Mouse (Mus musculus) spleen, adult 12 weeks (tissue): Measurements from ENCODE around the gene Gns.

Source experiments
- DNase-seq: peaks from one replicate; pipeline ENCODE4 v3.0.0; 2022; ENCODE audit warnings: low spot score

The Gns gene

DNA sequence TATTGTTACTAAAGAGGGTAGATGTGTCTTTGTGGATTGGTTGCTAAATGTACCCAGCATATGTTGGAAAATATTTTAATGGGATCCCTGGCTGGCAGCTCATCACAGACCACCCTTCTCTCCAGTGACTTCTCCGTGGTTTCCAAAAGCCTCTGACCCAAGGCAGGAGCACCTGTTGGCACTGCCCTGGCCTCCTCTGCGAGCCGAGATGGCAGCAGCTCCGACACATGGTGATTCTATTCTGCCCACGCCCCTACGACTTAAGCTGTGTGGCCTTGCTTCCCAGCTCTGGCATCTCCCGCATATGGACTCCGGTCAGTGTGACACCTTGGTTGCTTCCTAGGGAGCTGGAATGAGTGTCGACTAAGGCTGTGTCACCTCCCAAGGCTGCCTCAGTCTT is 38.2 kb downstream of the Gns start:
- DNase-seq: no peak

DNA sequence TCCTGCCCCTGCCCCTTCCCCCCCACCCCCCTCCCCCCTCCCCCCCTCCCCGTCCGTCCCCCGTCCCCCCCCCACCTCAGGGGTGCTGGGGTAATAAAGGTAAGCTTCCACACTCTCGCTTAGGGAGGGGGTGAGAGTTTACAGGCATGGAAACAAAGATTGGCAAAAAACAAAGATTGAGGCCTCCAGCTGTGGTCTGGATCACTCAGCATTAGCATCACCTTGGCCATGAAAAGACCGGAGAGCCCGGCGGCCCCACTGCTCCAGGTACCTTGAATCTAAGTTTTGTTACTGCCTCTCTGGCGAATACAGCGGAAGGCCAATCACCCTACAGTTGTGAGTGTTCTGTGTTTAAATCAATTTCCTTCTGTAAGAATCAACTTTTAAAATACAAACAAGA is 39.1 kb downstream of the Gns start:
- DNase-seq: no peak

DNA sequence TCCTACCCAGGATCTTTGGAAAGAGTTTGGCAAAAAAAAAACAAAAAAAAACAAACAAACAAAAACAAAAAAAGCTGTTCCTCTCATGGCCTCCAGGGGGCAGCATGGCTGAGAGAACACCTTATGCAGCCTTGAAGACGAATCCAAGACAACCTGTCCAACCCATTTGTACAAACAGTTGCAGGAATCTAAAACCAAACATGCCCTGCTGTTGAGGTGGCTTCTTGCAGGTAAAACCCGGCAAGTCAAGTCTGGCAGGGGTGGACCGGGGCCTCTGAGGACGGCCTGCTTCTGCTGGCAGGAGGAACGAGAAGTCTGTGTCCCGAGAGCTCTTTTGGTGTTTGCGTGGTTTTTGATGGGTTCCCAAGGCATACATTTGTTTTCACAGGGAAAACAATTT is 44.8 kb downstream of the Gns start:
- peak; percentile 26 for DNase-seq

DNA sequence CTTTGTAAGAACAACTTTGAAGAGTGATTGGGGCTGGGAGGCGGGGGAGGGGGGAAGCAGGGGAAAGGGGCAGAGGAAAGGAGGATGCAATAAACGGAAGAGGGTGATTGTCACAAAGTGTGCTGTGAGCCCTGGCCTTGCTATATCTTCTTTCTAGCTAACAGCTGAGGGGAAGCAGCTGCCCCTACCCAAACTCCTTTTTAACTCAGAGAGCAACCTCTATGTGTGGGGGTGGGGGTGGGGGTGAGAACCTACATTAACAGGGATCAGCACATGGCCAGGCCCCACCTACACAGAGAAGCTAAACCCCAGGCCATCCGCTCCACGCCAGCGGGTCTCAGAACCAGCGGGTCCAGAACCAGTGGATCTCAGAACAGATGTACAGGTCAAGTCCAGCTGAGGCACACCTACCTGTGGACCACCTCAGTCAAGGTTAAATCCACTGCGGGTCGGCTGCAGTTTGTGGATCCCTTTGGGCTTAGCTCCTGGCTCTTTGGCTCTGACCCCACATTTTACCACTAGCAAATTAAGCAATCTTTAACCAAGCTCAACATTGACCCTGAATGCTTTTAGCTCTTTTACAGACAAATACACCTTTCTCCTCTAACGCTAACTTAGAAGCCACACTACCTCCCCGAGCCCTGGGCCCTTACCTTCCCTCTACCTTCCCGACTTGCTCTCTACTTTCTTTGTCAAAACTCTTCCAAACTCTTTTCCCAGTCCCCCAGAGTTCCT is 47.0 kb downstream of the Gns start:
- no peak for DNase-seq

DNA sequence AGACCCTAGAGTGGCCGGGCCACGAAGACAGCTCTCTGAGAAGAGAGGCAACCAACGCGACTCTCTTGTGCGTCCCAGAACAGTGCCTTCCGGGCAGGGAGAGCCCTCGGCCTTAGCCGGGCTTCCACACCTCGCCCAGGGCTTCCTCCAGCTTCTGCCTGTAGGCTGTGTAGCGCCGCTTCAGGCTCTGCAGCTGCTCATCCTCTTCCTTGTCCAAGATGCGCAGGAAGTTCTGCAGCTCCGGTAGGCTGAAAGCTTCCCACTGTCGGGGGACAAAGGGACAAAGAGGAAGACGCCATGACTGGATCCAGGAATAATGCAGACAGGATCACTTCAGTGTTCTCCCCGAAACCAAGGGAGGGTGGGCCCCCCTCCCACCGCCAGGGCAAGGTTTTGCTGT is 47.9 kb downstream of the Gns start:
- no peak for DNase-seq

DNA sequence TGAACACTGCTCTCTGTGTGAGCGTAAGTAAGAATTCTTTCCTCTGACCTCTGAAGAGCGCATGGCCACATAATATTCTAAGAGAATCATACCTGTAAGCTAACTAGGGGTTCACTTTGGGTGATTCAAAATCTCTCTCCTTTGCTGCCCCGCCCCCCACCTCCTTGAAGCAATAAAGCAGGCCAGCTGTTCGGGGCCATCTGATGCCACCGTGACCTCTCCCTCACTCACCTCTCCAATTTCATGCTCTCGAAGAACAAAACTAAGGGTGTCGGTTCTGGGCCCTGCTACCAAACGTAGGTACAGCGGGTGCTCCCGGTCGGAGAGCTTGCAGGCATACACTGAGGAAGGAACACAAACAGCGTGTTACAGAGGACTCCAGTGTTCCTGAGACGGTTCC is 49.2 kb downstream of the Gns start:
- DNase-seq: no peak

DNA sequence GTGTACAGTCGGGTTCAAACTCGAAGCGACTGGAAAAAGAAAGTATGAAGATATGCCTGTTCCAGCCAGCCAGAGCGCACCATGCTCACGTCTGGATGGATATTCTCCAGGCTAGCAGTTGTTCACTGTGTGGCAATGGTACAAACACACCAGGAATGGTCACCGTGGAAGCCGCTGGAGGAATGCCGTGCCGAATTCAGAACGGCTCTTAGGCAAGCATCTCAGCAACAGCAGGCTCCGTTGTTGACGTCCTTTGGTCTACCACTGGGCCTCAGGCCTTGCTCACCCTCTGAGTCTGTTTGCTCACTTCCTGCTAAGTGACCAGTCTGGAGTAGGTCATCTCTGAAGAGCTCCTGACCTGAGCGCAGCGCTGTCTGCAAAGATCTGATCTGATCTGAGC is 53.9 kb downstream of the Gns start:
- DNase-seq: no peak

DNA sequence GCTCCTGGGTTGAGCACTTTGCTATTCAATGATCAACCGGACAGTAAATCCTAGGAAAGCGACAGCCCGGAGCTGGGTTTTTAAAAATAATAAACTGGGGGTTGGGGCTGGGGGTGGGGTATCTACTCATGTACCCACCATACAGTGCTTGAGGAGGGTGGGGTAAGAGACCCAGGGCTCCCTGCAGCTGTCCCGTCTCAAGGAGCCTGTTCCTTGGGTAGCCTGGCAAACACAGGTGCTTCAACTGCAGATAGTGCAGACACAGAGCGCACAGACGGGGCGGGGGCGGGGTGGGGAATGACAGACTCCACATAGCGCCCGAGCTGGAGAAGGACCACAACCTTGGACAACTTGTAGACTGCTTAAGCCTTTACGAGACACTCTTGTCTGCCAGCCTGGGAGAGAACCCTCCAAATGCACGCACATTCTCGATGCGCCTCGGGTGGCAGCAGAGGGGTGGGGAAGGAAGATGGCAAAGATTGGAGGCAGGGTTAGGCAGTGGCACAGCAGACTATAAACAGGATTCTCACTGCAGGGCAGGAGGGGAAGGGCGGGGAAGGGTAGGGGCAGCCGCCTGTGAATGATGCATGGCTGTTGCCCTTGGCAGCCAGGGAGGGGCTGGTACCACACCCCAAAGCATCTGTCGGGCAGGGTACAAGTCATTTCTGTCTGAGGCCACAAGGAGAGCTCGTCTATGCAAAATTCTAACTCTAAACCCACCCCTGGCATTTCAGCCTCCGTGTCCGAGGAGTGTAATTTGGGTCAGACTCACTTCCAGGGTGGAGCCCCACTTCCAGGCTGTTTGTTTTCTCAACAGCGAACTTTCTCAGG is 55.0 kb downstream of the Gns start:
- DNase-seq: peak; percentile 52

DNA sequence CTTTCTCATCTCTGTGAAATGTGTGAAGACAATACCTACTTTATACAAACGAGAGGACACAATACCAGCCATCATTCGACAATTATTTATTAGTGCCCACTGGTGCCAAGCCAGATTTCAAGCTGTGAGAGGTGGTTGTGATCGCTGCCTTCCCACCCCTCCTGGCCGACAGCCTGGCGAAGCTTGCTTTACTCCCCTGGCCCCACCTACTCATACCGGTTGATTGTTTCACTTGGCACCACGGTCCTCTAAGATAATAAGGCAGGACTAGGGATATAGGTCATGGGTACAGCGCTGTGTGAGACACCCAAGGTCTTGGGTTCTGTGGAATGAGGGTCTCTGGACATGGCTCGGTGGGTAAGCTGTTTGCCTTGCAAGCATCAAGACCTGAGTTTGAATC is 56.1 kb downstream of the Gns start:
- DNase-seq: no peak

DNA sequence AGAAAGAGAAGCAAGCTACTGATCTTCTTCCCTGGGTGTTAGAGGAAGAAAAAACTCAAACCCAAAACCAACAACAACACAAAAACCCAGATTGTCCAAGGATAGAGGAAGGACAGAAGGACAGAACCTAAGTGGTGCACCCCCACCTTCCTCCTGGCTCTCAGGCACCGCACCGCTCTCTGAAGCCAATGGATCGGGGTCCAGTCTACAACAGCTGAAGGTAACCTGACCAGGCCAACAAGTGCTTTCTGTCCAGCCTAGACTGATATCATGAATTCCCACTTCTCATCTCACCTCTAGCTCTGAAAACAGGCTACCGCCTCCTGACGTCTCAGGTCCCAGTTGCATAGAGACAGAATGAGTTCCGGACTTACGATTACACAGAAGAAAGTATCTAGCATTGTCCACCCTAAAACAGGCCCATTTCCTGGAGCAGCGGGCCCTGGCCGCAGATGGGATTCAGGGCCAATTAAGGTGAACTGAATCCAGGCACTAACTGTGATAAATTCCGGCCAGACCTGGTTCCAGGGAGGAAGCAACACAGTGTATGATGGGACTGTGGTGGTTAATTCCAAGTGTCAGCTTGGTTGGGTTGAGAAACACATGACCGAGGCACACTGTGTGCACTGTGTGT is 56.9 kb downstream of the Gns start:
- DNase-seq: no peak

DNA sequence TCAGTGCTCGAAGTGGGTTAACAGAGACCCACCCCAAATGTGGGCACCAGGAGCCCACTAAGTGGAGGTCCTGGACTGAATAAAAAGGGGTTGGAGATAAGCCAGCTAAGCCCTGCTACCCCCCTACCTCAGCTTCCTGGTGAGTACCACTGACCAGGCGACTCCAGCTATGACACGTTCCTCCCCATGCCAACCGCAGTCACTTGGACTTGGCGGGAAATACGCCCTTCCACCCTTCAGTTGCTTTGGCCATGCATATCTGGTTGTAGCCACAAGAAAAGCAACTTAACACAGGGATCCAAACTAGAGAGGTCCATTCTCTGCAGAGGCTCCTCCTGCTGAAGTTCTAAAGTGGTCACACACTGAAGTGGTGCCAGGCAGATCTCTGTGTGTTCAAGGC is 57.4 kb downstream of the Gns start:
- DNase-seq: no peak

DNA sequence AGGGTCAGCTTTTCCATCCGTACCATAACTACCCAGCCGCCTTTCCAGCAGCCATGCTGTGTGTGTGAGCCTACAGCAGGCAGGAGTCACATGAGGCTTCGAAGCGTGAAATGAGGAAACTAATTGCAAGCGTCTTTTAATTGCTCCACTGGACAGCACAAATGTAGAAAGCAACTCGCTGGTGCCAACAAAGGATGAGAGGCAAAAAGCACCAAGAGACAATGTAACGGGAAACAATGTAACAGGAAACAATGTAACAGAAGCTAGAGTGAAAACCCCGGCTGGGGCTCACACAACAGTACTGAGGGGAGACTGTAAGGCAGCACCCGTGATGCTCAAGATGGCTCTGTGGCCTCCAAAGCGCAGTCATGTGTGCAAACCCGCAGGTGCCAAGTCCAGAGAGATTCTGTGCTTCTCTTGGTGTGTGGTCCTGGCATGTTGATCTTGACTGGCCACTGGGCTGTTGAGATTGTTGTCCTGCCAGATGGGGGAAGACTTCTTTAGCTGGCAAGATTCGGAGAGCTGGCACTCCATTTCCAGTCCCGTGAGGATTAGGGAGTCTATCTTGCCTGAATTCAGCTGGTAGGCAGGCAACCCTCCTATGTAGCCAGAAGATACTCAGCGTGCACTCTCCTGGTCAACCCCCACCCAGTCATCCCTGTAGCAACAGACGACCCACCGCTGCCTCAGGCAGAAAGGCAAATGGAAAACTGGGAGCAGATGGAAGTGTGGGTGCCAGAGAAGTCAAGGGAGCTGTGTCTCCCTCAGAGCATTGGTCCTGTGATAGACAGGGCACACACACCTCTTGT is 58.9 kb downstream of the Gns start:
- no peak for DNase-seq

DNA sequence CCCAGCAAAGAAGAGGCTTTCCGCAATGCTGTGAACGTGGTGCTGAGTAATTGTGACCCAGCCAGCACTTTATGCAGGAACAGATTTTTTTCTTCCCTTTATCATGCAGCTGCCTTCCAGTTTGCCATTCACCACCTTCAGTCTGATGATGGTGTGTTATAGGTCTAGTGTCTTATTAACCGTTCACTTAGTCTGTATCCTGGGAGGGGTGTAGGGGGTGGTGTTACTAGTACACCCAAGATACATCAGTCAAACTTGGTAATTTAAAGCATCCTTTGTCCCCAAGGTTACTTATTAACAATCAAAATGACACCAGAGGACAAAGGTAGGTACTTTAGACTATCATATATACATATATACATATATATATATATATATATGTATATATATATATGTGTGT is 59.6 kb downstream of the Gns start:
- no peak for DNase-seq

DNA sequence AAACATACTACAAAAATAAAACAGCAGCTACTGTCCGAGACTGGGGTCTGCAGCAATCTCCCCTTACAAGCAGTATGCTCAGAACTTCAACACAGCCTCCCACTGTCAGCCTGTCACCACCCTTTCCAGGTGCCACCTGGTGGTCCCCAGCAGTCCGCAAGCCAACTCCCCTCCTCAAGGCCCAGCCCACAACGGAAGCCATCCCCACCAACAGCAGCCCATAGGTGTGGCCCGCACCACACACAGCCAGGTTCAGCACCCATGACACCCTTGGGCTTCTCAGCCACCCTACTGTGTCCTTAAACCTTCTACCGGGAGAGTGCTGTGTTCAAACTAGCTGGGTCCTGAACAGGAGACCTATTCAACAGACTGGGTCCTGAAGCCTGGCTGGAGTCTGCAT is 60.2 kb downstream of the Gns start:
- DNase-seq: no peak

DNA sequence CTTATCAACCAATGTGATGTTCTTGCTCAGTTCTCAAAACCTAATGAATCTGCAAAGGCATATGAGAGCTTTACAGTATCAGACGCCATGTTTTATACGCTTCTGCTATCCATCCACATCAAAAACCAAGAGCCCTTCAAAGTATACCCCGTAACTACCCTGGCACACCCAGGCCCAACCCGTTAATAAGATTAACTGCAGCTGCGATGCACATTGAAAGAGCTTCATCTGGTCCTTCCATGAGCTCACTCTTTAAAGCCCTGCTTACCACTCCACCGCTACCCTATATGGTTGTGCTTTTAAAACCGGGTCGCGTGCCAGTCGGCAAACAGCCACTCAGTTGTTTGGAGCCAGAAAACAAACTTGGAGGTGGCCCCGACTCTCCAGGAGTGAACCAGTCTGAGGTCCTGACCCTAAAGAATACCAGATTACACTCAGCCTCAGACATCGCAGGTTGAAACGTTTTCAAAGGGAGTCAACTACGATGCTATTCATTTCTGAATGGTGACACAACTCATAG is 60.7 kb downstream of the Gns start:
- DNase-seq: no peak

DNA sequence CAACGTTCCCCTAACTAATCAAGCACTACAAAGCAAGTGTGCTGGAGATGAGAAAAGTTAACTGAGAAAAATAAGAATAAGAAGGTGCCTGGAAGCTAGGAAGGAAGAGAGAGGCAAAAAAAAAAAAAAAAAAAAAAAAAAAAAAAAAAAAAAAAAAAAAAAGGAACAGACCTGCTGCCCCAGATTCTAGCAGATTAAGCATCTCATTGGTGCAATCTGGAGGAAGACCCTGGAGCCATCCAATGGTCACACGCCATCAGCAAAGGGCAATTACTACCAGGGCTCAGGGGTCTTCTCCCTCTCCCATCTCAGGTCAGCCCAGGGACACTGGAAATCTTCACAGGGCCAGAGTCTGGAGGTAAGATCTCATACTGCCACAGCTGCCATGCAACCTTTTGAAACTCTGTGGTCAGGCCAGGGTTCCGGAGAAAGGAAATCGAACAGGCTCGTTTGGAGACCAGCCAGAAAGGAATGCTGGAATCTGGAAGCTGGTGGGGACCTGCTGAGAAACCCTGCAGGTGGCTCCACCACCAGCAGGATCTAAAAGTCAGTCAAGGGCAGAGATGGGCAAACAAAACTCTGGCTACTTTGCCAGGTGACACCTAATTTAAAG is 61.7 kb downstream of the Gns start:
- DNase-seq: no peak

DNA sequence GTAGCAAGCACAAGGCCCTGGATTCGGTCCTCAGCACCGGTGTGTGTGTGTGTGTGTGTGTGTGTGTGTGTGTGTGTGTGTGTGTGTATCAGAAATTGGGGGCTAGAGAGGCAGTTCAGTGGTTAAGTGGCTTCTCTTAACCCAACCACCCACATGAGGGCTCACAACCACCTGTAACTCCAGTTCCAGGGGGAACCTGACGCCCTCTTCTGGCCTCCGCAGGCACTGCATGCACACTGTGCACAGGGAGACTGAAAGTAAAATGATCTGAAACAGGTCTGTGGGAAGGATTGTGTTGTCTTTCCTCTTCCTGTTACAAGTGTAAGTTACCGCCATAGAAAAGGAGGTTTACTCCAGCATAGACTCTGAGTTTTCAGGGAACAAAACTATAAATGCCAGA is 62.2 kb downstream of the Gns start:
- peak; percentile 24 for DNase-seq

DNA sequence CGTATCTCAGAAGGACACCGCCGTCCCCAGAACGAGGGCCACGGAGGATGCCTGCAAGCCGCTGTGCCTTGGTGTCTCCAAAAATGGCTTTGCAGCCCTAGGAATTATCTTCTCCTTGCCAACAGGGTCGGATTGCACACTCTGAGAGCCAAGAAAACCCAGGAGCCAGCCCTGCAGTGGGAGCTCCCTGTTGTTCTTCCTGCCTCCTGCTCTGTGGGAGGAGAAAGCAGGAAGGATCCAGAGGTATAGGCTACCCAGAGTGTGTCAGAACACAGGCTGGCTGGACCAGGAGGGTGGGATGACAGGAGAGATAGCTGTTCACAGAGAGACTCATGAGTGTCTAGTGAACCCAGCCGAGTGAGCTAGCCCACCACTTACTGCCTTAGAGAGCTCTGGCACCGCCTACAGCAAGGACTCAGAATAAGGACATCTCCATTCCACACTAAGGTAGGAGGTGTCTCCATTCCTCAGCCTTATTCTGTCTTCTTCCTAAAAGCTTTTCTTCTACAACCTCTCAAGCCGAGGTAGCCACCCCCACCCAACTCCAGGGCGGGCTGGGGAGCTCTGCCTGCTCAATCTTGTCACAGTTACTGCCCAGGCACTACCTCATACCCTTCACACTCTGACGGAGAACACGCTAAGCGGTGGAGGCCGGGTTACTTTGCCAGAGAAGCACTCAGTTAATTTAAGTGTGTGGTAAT is 63.3 kb downstream of the Gns start:
- no peak for DNase-seq

DNA sequence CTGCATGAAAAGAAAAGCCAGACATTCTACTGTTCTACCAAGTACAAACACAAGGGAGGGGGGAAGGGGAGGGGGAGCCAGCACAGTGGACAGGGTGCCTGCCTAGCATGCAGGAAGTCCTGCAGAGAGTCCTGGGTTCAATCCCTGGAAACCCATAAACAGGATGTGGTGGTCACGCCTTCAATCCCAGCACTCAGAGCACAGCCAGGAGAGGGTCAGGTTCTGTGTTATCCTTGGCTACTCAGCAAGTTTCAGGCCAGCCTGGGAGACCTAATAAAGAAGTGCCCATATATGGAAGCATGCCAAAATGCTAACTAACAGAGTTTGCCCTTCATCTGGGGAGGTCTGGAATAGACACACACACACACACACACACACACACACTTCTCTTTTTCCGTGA is 64.2 kb downstream of the Gns start:
- DNase-seq: no peak

DNA sequence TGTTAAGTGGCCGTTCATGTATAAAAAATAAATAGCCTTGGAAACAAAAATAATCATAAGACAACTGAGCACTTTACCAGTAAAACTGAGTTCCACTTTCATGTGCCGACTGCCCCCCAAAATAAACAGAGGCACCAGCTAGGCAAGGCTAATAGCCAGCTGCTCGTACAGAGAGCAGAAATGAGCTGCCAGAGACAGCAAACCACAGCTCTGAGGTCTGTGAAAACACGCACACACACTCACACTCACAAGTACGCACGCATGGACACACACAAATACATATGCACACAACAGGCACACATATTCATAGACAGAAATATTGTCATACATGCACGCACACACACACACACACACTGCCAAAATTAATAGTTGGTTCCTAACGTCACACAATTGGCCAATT is 64.7 kb downstream of the Gns start:
- DNase-seq: no peak
